In genomic region chr10:126568155-126568554, GRCm38 (mm10) we compare ENCODE assay signal across 13 mouse cellular contexts.
"Had no signal": no experiment of that assay in that cellular context is flagged by ENCODE, and none has a peak within 500 bp of the region (broad histone marks: within the 10 kb centered on the region; RNA-seq: fewer than 3 reads in every experiment).

No protein-coding gene starts in this region.

- H3K9ac ChIP-seq: limb, embryonic 12.5 days; liver, embryonic 13.5 days; liver, postnatal 0 days; lung, embryonic 15.5 days had no signal

- H3K9me3 ChIP-seq: limb, embryonic 12.5 days; liver, embryonic 13.5 days; lung, embryonic 15.5 days had no signal

- H3K4me3 ChIP-seq: limb, embryonic 12.5 days; liver, embryonic 13.5 days; lung, embryonic 15.5 days had no signal

- DNase-seq: kidney, adult 11 months; kidney, adult 9 months; kidney, postnatal 36 days; liver; liver, embryonic 13.5 days; liver, postnatal 0 days; lung, postnatal 14 days; retina, postnatal 1 day; right cerebral cortex, postnatal 25 days; thymus, postnatal 4 days had no signal

- H3K27me3 ChIP-seq: limb, embryonic 12.5 days; liver, embryonic 13.5 days; lung, embryonic 15.5 days had no signal

- H3K36me3 ChIP-seq: limb, embryonic 12.5 days; liver, embryonic 13.5 days; lung, embryonic 15.5 days had no signal

- H3K27ac ChIP-seq: kidney, postnatal 0 days; limb, embryonic 12.5 days; liver, embryonic 13.5 days; lung, embryonic 15.5 days had no signal

- H3K4me2 ChIP-seq: limb, embryonic 12.5 days; liver, embryonic 13.5 days; lung, embryonic 15.5 days had no signal

- ATAC-seq: liver, postnatal 0 days had no signal

- H3K4me1 ChIP-seq: limb, embryonic 12.5 days; liver, embryonic 13.5 days; lung, embryonic 15.5 days had no signal
